Mouse (Mus musculus) G1E (cell line): ENCODE measurements around the gene Zfp787.

Source experiments
- CTCF ChIP-seq: IDR thresholded peaks from 2 replicates; pipeline ENCODE4 v1.5.1; 2012; ENCODE audit warnings: low read depth, low read length, inconsistent platforms, mixed read lengths
- GATA1 ChIP-seq: IDR thresholded peaks from 2 replicates; pipeline ENCODE4 v1.6.1; 2012; ENCODE audit warnings: borderline replicate concordance, low read length, inconsistent platforms, mixed read lengths
- GATA2 ChIP-seq: IDR thresholded peaks from 2 replicates; pipeline ENCODE4 v1.6.1; 2012; ENCODE audit warnings: low read depth, low read length, inconsistent platforms, borderline replicate concordance
- POLR2AphosphoS5 ChIP-seq: IDR thresholded peaks from 2 replicates; pipeline ENCODE4 v1.6.1; 2012; ENCODE audit warnings: low read depth, low read length, inconsistent platforms; ENCODE audit not compliant: insufficient replicate concordance
- TAL1 ChIP-seq: conservative IDR thresholded peaks from 2 replicates; pipeline ENCODE4 v1.6.1; 2012; ENCODE audit warnings: low read depth, low read length, inconsistent platforms, mixed read lengths

- TF ChIP-seq TAL1 (no peak), POLR2AphosphoS5 (no peak), GATA1 (no peak), CTCF (no peak), GATA2 (no peak)
Measured at GRCm38 (mm10) chr7:6159604-6160003, 3.8 kb upstream of the Zfp787 start.
